Mouse (Mus musculus): ENCODE results near the gene Vmn1r53. TPM values are rescaled to one million over a fixed set of nuclear protein-coding genes. Genes with fewer than 3 reads are reported as not detected.
"Not testable (repeated sequence)": the region's sequence is repeated elsewhere in the genome, so short reads cannot be mapped to it uniquely, and the experiment has no call there.

Gene Vmn1r53
- polyA plus RNA-seq (2015; fragmentation: Nextera tagmentation; extraction: Ambion mirVana): not detected in 2 replicates

GRCm38 (mm10) chr6:90224338-90224737 lies at the start of gene Vmn1r53:
TSS of gene Vmn1r53 (minus strand) at chr6:90224438.
- no peak for ATAC-seq

GRCm38 (mm10) chr6:90246000-90246399 lies 21.8 kb upstream of the Vmn1r53 start, which contains the start of gene Vmn1r54:
TSS of gene Vmn1r54 (plus strand) at chr6:90246300.
- Histone ChIP-seq H3K4me3 (no peak within 1 kb of the TSS), H3K27ac (no peak within 1 kb of the TSS), H3K4me1 (no peaks in the 10 kb centered on the region), H3K36me3 (ENCODE audit: poor library complexity, severe bottlenecking) (no peaks in the 10 kb centered on the region), H3K27me3 (no peaks in the 10 kb centered on the region), H3K4me2 (no peak within 1 kb of the TSS), H3K9ac (no peak within 1 kb of the TSS), H3K9me3 (replicated peaks) (no peaks in the 10 kb centered on the region)
- no peak for ATAC-seq
- WGBS: 83% methylated on average over 1 of the region's 1 CpGs

More at GRCm38 (mm10) chr6:90224338-90224737, at the start of gene Vmn1r53:
- H3K4me1 ChIP-seq: no peaks in the 10 kb centered on the region
- 0 out of 2 replicates have a peak, but pooled peaks cover 8% of the 10 kb centered on the region for H3K9me3 ChIP-seq (replicated peaks)
- no peak within 1 kb of the TSS for H3K9ac ChIP-seq
- WGBS: 90% methylated on average over 1 of the region's 1 CpGs
- no peak within 1 kb of the TSS for H3K27ac ChIP-seq
- H3K36me3 ChIP-seq (ENCODE audit: poor library complexity, severe bottlenecking): no peaks in the 10 kb centered on the region
- H3K27me3 ChIP-seq: no peaks in the 10 kb centered on the region
- H3K4me3 ChIP-seq: no peak within 1 kb of the TSS
- H3K4me2 ChIP-seq: no peak within 1 kb of the TSS

- no peak overlapping the region for H3K27ac ChIP-seq
- H3K9ac ChIP-seq: no peak overlapping the region
- WGBS: 80% methylated on average over 3 of the region's 3 CpGs
- H3K9me3 ChIP-seq (replicated peaks): no peaks in the 10 kb centered on the region
- no peaks in the 10 kb centered on the region for H3K27me3 ChIP-seq
- H3K4me1 ChIP-seq: no peaks in the 10 kb centered on the region
- H3K36me3 ChIP-seq (ENCODE audit: poor library complexity, severe bottlenecking): no peaks in the 10 kb centered on the region
- no peak for ATAC-seq
- H3K4me3 ChIP-seq: no peak overlapping the region
- no peak overlapping the region for H3K4me2 ChIP-seq
Measured at GRCm38 (mm10) chr6:90244019-90244418, 19.8 kb upstream of the Vmn1r53 start.

GRCm38 (mm10) chr6:90232681-90233080 lies 8.4 kb upstream of the Vmn1r53 start:
- H3K4me1 ChIP-seq: no peaks in the 10 kb centered on the region
- H3K4me3 ChIP-seq: no peak overlapping the region
- H3K9ac ChIP-seq: no peak overlapping the region
- no peaks in the 10 kb centered on the region for H3K36me3 ChIP-seq (ENCODE audit: poor library complexity, severe bottlenecking)
- 63% methylated on average over 27 of the region's 27 CpGs for WGBS
- no peak overlapping the region for H3K27ac ChIP-seq
- no peak for ATAC-seq
- H3K4me2 ChIP-seq: no peak overlapping the region
- no peaks in the 10 kb centered on the region for H3K27me3 ChIP-seq
- peaks cover 14% of the 10 kb centered on the region; the same call in 1 of the 2 replicates for H3K9me3 ChIP-seq (replicated peaks)

- H3K36me3 ChIP-seq (ENCODE audit: poor library complexity, severe bottlenecking); H3K27me3 ChIP-seq; H3K27ac ChIP-seq; H3K4me2 ChIP-seq; H3K9ac ChIP-seq; H3K4me1 ChIP-seq; ATAC-seq; H3K4me3 ChIP-seq: not testable (repeated sequence)
- H3K9me3 ChIP-seq (replicated peaks): peaks cover 14% of the 10 kb centered on the region; the same call in 1 of the 2 replicates
- 91% methylated on average over 4 of the region's 4 CpGs for WGBS
Measured at GRCm38 (mm10) chr6:90232114-90232513, 7.9 kb upstream of the Vmn1r53 start.

- H3K4me2 ChIP-seq; H3K36me3 ChIP-seq (ENCODE audit: poor library complexity, severe bottlenecking); ATAC-seq; H3K27ac ChIP-seq; H3K9me3 ChIP-seq (replicated peaks); H3K4me3 ChIP-seq; H3K9ac ChIP-seq; H3K27me3 ChIP-seq; H3K4me1 ChIP-seq: not testable (repeated sequence)
- whole genome bisulfite sequencing: 77% methylated on average over 2 of the region's 2 CpGs
Measured at GRCm38 (mm10) chr6:90202493-90202892, 21.7 kb downstream of the Vmn1r53 start, which contains the start of gene V1ra8. TSS of gene V1ra8 (plus strand) at chr6:90202793.

- Histone ChIP-seq H3K9ac (no peak within 1 kb of the TSS), H3K36me3 (ENCODE audit: poor library complexity, severe bottlenecking) (no peaks in the 10 kb centered on the region), H3K27me3 (no peaks in the 10 kb centered on the region), H3K27ac (no peak within 1 kb of the TSS), H3K4me1 (no peaks in the 10 kb centered on the region), H3K4me3 (no peak within 1 kb of the TSS), H3K4me2 (no peak within 1 kb of the TSS), H3K9me3 (replicated peaks) (peaks cover 8% of the 10 kb centered on the region; the same call in 1 of the 2 replicates)
- WGBS: 75% methylated on average over 2 of the region's 2 CpGs
- no peak for ATAC-seq
Measured at GRCm38 (mm10) chr6:90174508-90174907, 49.7 kb downstream of the Vmn1r53 start, which contains the start of gene Vmn1r52. TSS of gene Vmn1r52 (plus strand) at chr6:90174808.

Other genes with a start within 250 kb of the Vmn1r53 start
- not detected in 2 replicates for gene Vmn1r47, start 208.3 kb downstream of the Vmn1r53 start, polyA plus RNA-seq (2015; fragmentation: Nextera tagmentation; extraction: Ambion mirVana)
- not detected in 2 replicates for gene Vmn1r48, start 187.6 kb downstream of the Vmn1r53 start, polyA plus RNA-seq (2015; fragmentation: Nextera tagmentation; extraction: Ambion mirVana)
- not detected in 2 replicates for gene Vmn1r49, start 145.9 kb downstream of the Vmn1r53 start, polyA plus RNA-seq (2015; fragmentation: Nextera tagmentation; extraction: Ambion mirVana)
- not detected in 2 replicates for gene Vmn1r50, start 123.0 kb downstream of the Vmn1r53 start, polyA plus RNA-seq (2015; fragmentation: Nextera tagmentation; extraction: Ambion mirVana)
- not detected in 2 replicates for gene Vmn1r51, start 101.8 kb downstream of the Vmn1r53 start, polyA plus RNA-seq (2015; fragmentation: Nextera tagmentation; extraction: Ambion mirVana)
- gene Vmn1r52, start 49.6 kb downstream of the Vmn1r53 start, polyA plus RNA-seq (2015; fragmentation: Nextera tagmentation; extraction: Ambion mirVana): not detected in 2 replicates
- not detected in 2 replicates for gene V1ra8, start 21.6 kb downstream of the Vmn1r53 start, polyA plus RNA-seq (2015; fragmentation: Nextera tagmentation; extraction: Ambion mirVana)
- gene Vmn1r54, start 21.9 kb upstream of the Vmn1r53 start, polyA plus RNA-seq (2015; fragmentation: Nextera tagmentation; extraction: Ambion mirVana): not detected in 2 replicates
- not detected in 2 replicates for gene BC048671, start 76.8 kb upstream of the Vmn1r53 start, polyA plus RNA-seq (2015; fragmentation: Nextera tagmentation; extraction: Ambion mirVana)
- gene Chst13, start 100.7 kb upstream of the Vmn1r53 start, polyA plus RNA-seq (2015; fragmentation: Nextera tagmentation; extraction: Ambion mirVana): 0.18 TPM in 1 of 2 replicates, not detected in the other
- not detected in 2 replicates for gene Uroc1, start 108.8 kb upstream of the Vmn1r53 start, polyA plus RNA-seq (2015; fragmentation: Nextera tagmentation; extraction: Ambion mirVana)
- 9.1 and 10.3 TPM in 2 replicates for gene Zxdc, start 145.1 kb upstream of the Vmn1r53 start, polyA plus RNA-seq (2015; fragmentation: Nextera tagmentation; extraction: Ambion mirVana)
- 3.1 TPM in 2 replicates for gene Cfap100, start 204.4 kb upstream of the Vmn1r53 start, polyA plus RNA-seq (2015; fragmentation: Nextera tagmentation; extraction: Ambion mirVana)
- gene Klf15, start 238.1 kb upstream of the Vmn1r53 start, polyA plus RNA-seq (2015; fragmentation: Nextera tagmentation; extraction: Ambion mirVana): 6.5 and 7.0 TPM in 2 replicates

Measured in forebrain, embryonic 13.5 days (tissue).